Mouse (Mus musculus) lung, adult 2 months (tissue): Measurements from ENCODE around the gene Itga7.

ENCODE experiments used
- CTCF ChIP-seq: fragments of 200-500 bp; IDR thresholded peaks from 2 replicates; pipeline ENCODE4 v1.5.1; 2011; ENCODE audit warnings: mild to moderate bottlenecking, low read length, control low read depth; ENCODE audit not compliant: insufficient read depth
- POLR2A ChIP-seq: fragments of 200-500 bp; IDR thresholded peaks from 2 replicates; pipeline ENCODE4 v1.6.1; 2011; ENCODE audit warnings: low read depth, mild to moderate bottlenecking, control low read depth, low read length, borderline replicate concordance; ENCODE audit errors: extremely low read depth

- TF ChIP-seq CTCF (no peak), POLR2A (no peak)
Observed at GRCm38 (mm10) chr10:128922822-128923012, 10.9 kb upstream of the Itga7 start, which contains the start of gene Rdh5.
